Mouse (Mus musculus) T-helper 17 cell (primary cell): ENCODE data around the gene Bcl9l.

Experiments
- in situ Hi-C, 2 experiments: fragments of 300-600 bp; cut with MboI, MseI; formaldehyde crosslinking; loops; 1 replicate in 1 of 2; 2 replicates in 1 of 2; pipeline ENCODE4 v1.15.1; 2025; ENCODE audit warnings: high pct_unique_total_duplicates in 2 of 2

The Bcl9l gene

DNA sequence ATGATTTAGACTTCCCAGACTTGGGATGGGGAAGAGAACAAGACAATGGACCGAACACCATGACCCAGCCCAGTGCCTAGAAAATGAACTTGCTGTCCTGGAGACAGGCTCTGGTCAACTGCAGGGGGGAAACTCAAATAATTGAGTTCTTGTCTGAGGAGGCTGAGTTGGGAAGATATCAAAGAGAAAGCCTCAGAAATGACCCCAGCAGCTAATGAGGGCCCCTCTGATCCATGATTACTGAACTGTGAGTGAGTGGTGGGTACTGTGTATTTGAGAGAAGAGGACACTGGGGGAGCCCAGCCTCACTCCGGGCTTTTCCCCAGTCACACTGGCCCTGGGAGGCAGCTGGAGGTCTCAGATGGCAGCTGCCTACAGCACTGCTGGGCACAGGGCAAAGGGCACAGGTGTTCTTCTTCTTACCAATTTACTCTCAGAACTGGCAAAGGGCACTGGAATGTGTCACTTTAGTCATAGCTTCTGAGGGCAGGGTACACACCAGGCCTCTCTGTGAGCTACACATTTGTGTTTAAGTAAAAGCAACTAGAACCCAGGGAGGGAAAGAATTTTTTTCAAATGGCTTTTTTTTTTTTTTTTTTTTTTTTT is 57.3 kb downstream of the Bcl9l start:
- in situ Hi-C loops: loop anchor here (5.0 to 10.0 kb wide), 2 partner anchors 37 to 1105 kb away; no protein-coding TSS in a partner anchor

- in situ Hi-C loops: loop anchor here (5.0 to 10.0 kb wide), 2 partner anchors 37 to 1106 kb away; no protein-coding TSS in a partner anchor
Observed at GRCm38 (mm10) chr9:44540676-44541075, 58.1 kb downstream of the Bcl9l start.

DNA sequence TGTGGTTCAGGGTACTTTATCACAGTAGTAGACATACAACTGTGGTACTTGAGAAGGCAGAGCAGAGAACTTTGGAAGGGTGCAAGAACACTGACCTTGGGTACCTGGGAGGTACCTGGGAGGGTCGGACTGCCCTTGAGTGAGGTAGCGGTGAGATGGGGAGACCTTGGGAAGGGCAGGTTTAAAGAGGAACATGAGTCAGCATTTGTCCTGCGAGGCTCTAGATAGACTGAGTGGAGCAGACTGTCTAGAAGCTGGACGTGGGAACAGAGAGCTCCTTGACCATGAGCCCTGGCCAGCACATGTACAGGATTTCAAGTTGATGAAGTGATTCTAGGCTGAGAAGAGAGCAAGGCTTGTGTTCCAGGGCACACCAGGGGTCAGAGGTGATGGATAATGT is 59.7 kb downstream of the Bcl9l start:
- in situ Hi-C loops: loop anchor here (5.0 to 10.0 kb wide), 2 partner anchors 35 to 1108 kb away; no protein-coding TSS in a partner anchor

DNA sequence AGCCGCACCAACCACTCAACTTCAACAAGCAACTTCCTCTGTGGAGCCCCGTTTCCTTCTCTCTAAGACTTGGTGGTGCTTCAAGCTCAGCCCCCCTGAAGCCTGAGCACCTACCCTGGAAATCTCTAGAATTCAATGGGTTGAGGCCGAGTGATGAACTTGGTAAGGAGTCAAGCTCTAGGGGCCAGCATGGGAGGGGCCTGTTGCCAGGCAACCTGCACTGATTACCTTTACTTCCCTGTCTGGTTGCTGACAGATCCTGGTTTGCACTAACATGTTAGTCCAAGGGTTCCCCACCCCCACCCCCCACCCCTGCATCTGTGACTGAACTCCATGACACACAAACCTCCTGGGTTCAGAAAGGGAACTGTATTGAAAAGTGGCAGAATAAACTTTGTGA is 62.4 kb downstream of the Bcl9l start:
- in situ Hi-C loops: loop anchor here (5.0 to 10.0 kb wide), 2 partner anchors 32 to 1110 kb away; no protein-coding TSS in a partner anchor

- in situ Hi-C loops: loop anchor here in 1 of 2 experiments (10.0 kb wide), 1 partner anchor 1114 kb away; no protein-coding TSS in a partner anchor
Observed at GRCm38 (mm10) chr9:44548412-44549152, 66.0 kb downstream of the Bcl9l start.

- in situ Hi-C loops: no loop called here
Observed at GRCm38 (mm10) chr9:44551138-44551537, 68.5 kb downstream of the Bcl9l start.

- in situ Hi-C loops: no loop called here
Observed at GRCm38 (mm10) chr9:44552161-44552560, 69.5 kb downstream of the Bcl9l start.
